Mouse (Mus musculus): ENCODE results near the gene Rnf225. TPM values are rescaled to one million over a fixed set of nuclear protein-coding genes. Genes with fewer than 3 reads are reported as not detected.
"Not testable (repeated sequence)": the region's sequence is repeated elsewhere in the genome, so short reads cannot be mapped to it uniquely, and the experiment has no call there.

Gene Rnf225
- polyA plus RNA-seq, 2 experiments = 0.09 to 0.55 TPM

GRCm38 (mm10) chr7:12903623-12904022 is 23.6 kb upstream of the Rnf225 start:
- ATAC-seq (ENCODE audit: insufficient read depth) = peak; percentile 19

GRCm38 (mm10) chr7:12905146-12905545 is 22.1 kb upstream of the Rnf225 start:
- ATAC-seq (ENCODE audit: insufficient read depth) (no peak), DNase-seq (ENCODE audit: low read depth in 3 of 3, low spot score in 3 of 3) (no peak)
- TF ChIP-seq EP300 (IDR thresholded peaks at IDR 0.05; ENCODE audit: low read depth) (no peak), CTCF (IDR thresholded peaks at IDR 0.05; ENCODE audit: low read depth) (no peak)
- WGBS (ENCODE audit: insufficient replicate concordance) = 86% methylated on average over 1 of the region's 1 CpGs
- no peak overlapping the region for H3K9ac ChIP-seq (replicated peaks)
- peaks cover 16% of the 10 kb centered on the region for H3K36me3 ChIP-seq (replicated peaks; ENCODE audit: control insufficient read depth, insufficient read depth, low read depth)
- H3K27me3 ChIP-seq (ENCODE audit: control insufficient read depth, insufficient read depth, low read length) = no peaks in the 10 kb centered on the region
- no peaks in the 10 kb centered on the region for H3K9me3 ChIP-seq (ENCODE audit: control insufficient read depth, low read length)
- no peak overlapping the region for H3K4me2 ChIP-seq (ENCODE audit: low read depth)
- H3K4me3 ChIP-seq (ENCODE audit: insufficient read depth in 1 of 2, low read depth in 2 of 2, low read length in 2 of 2) = no peak overlapping the region
- peaks cover 5 to 6% of the 10 kb centered on the region in 2 experiments; a peak in 3 of 4 replicates for H3K4me1 ChIP-seq (replicated peaks; ENCODE audit: control insufficient read depth in 2 of 2, insufficient read depth in 2 of 2, low read length in 1 of 2)
- H3K27ac ChIP-seq = no peak overlapping the region

More at GRCm38 (mm10) chr7:12903623-12904022, 23.6 kb upstream of the Rnf225 start:
- 40% methylated on average over 10 of the region's 10 CpGs for WGBS (ENCODE audit: insufficient replicate concordance)
- peaks cover 0 to 3% of the 10 kb centered on the region in 2 experiments; a peak in 2 of 4 replicates for H3K4me1 ChIP-seq (replicated peaks; ENCODE audit: control insufficient read depth in 2 of 2, insufficient read depth in 2 of 2, low read length in 1 of 2)
- peak overlapping the region; percentile 27; the same call in 1 of the 2 replicates for H3K9ac ChIP-seq (replicated peaks)
- no peak overlapping the region for H3K27ac ChIP-seq
- no peaks in the 10 kb centered on the region for H3K9me3 ChIP-seq (ENCODE audit: control insufficient read depth, low read length)
- peak overlapping the region in 1 of 2 experiments; percentile 4; a peak in 1 of 4 replicates for H3K4me3 ChIP-seq (ENCODE audit: insufficient read depth in 1 of 2, low read depth in 2 of 2, low read length in 2 of 2)
- DNase-seq (ENCODE audit: low read depth in 3 of 3, low spot score in 3 of 3) = no peak
- no peaks in the 10 kb centered on the region for H3K27me3 ChIP-seq (ENCODE audit: control insufficient read depth, insufficient read depth, low read length)
- no peak overlapping the region; the same call in 1 of the 2 replicates for H3K4me2 ChIP-seq (ENCODE audit: low read depth)
- TF ChIP-seq EP300 (IDR thresholded peaks at IDR 0.05; ENCODE audit: low read depth) (no peak), CTCF (IDR thresholded peaks at IDR 0.05; ENCODE audit: low read depth) (no peak)
- H3K36me3 ChIP-seq (replicated peaks; ENCODE audit: control insufficient read depth, insufficient read depth, low read depth) = peaks cover 16% of the 10 kb centered on the region

GRCm38 (mm10) chr7:12909498-12909962 is 17.7 kb upstream of the Rnf225 start:
- Histone ChIP-seq H3K36me3 (replicated peaks; ENCODE audit: control insufficient read depth, insufficient read depth, low read depth) (peaks cover 16% of the 10 kb centered on the region), H3K27ac (peak overlapping the region; percentile 88), H3K9ac (replicated peaks) (peak overlapping the region; percentile 70), H3K4me3 (ENCODE audit: insufficient read depth in 1 of 2, low read depth in 2 of 2, low read length in 2 of 2) (peak overlapping the region; percentile 68 to 94), H3K27me3 (ENCODE audit: control insufficient read depth, insufficient read depth, low read length) (no peaks in the 10 kb centered on the region), H3K4me1 (replicated peaks; ENCODE audit: control insufficient read depth in 2 of 2, insufficient read depth in 2 of 2, low read length in 1 of 2) (peaks cover 5 to 9% of the 10 kb centered on the region in 2 experiments; a peak in 3 of 4 replicates), H3K9me3 (ENCODE audit: control insufficient read depth, low read length) (no peaks in the 10 kb centered on the region), H3K4me2 (ENCODE audit: low read depth) (peak overlapping the region; percentile 92)
- DNase-seq (ENCODE audit: low read depth in 3 of 3, low spot score in 3 of 3) = peak in 1 of 3 experiments; percentile 85
- ATAC-seq (ENCODE audit: insufficient read depth) = peak; percentile 54
- WGBS (ENCODE audit: insufficient replicate concordance) = 19% methylated on average over 7 of the region's 7 CpGs
- no peak for TF ChIP-seq EP300 (IDR thresholded peaks at IDR 0.05; ENCODE audit: low read depth)
- TF ChIP-seq CTCF (IDR thresholded peaks at IDR 0.05; ENCODE audit: low read depth) = peak; percentile 93

GRCm38 (mm10) chr7:12910181-12910668 is 17.0 kb upstream of the Rnf225 start:
- peaks cover 5 to 9% of the 10 kb centered on the region in 2 experiments; a peak in 3 of 4 replicates for H3K4me1 ChIP-seq (replicated peaks; ENCODE audit: control insufficient read depth in 2 of 2, insufficient read depth in 2 of 2, low read length in 1 of 2)
- H3K36me3 ChIP-seq (replicated peaks; ENCODE audit: control insufficient read depth, insufficient read depth, low read depth) = peaks cover 16% of the 10 kb centered on the region
- peak; percentile 58 to 70 (median 60) for DNase-seq (ENCODE audit: low read depth in 3 of 3, low spot score in 3 of 3)
- no peaks in the 10 kb centered on the region for H3K27me3 ChIP-seq (ENCODE audit: control insufficient read depth, insufficient read depth, low read length)
- peak overlapping the region; percentile 68 to 94 for H3K4me3 ChIP-seq (ENCODE audit: insufficient read depth in 1 of 2, low read depth in 2 of 2, low read length in 2 of 2)
- under 1% methylated on average over 19 of the region's 19 CpGs for WGBS (ENCODE audit: insufficient replicate concordance)
- peak overlapping the region; percentile 92 for H3K4me2 ChIP-seq (ENCODE audit: low read depth)
- TF ChIP-seq CTCF (IDR thresholded peaks at IDR 0.05; ENCODE audit: low read depth) (0 out of 2 replicates have a peak, but pooled peaks have one; percentile 4), EP300 (IDR thresholded peaks at IDR 0.05; ENCODE audit: low read depth) (no peak)
- no peaks in the 10 kb centered on the region for H3K9me3 ChIP-seq (ENCODE audit: control insufficient read depth, low read length)
- peak overlapping the region; percentile 70 for H3K9ac ChIP-seq (replicated peaks)
- H3K27ac ChIP-seq = peak overlapping the region; percentile 88
- ATAC-seq (ENCODE audit: insufficient read depth) = peak; percentile 83

- H3K36me3 ChIP-seq (replicated peaks; ENCODE audit: control insufficient read depth, insufficient read depth, low read depth) = no peaks in the 10 kb centered on the region
- TF ChIP-seq CTCF (IDR thresholded peaks at IDR 0.05; ENCODE audit: low read depth) (peak; percentile 48; the same call in 1 of the 2 replicates), EP300 (IDR thresholded peaks at IDR 0.05; ENCODE audit: low read depth) (no peak)
- DNase-seq (ENCODE audit: low read depth in 3 of 3, low spot score in 3 of 3) (no peak), ATAC-seq (ENCODE audit: insufficient read depth) (no peak)
- no peak overlapping the region for H3K9ac ChIP-seq (replicated peaks)
- H3K4me3 ChIP-seq (ENCODE audit: insufficient read depth in 1 of 2, low read depth in 2 of 2, low read length in 2 of 2) = no peak overlapping the region
- peaks cover 5 to 9% of the 10 kb centered on the region in 2 experiments; a peak in 3 of 4 replicates for H3K4me1 ChIP-seq (replicated peaks; ENCODE audit: control insufficient read depth in 2 of 2, insufficient read depth in 2 of 2, low read length in 1 of 2)
- no peaks in the 10 kb centered on the region for H3K9me3 ChIP-seq (ENCODE audit: control insufficient read depth, low read length)
- H3K27me3 ChIP-seq (ENCODE audit: control insufficient read depth, insufficient read depth, low read length) = no peaks in the 10 kb centered on the region
- no peak overlapping the region for H3K4me2 ChIP-seq (ENCODE audit: low read depth)
- H3K27ac ChIP-seq = no peak overlapping the region
Observed at GRCm38 (mm10) chr7:12913556-12913955, 13.7 kb upstream of the Rnf225 start.

GRCm38 (mm10) chr7:12920495-12920894 is 6.7 kb upstream of the Rnf225 start:
- not testable (repeated sequence) for H3K9ac ChIP-seq (replicated peaks)
- WGBS (ENCODE audit: insufficient replicate concordance) = 62% methylated on average over 7 of the region's 8 CpGs

More at GRCm38 (mm10) chr7:12920495-12920894, 6.7 kb upstream of the Rnf225 start:
- not testable (repeated sequence) for H3K27me3 ChIP-seq (ENCODE audit: control insufficient read depth, insufficient read depth, low read length); H3K9me3 ChIP-seq (ENCODE audit: control insufficient read depth, low read length); ATAC-seq (ENCODE audit: insufficient read depth); DNase-seq (ENCODE audit: low read depth in 3 of 3, low spot score in 3 of 3); H3K4me3 ChIP-seq (ENCODE audit: insufficient read depth in 1 of 2, low read depth in 2 of 2, low read length in 2 of 2); H3K27ac ChIP-seq
- H3K36me3 ChIP-seq (replicated peaks; ENCODE audit: control insufficient read depth, insufficient read depth, low read depth) = peaks cover 22% of the 10 kb centered on the region
- H3K4me2 ChIP-seq (ENCODE audit: low read depth) = peak overlapping the region; percentile 81
- peaks cover 12 to 14% of the 10 kb centered on the region in 2 experiments for H3K4me1 ChIP-seq (replicated peaks; ENCODE audit: control insufficient read depth in 2 of 2, insufficient read depth in 2 of 2, low read length in 1 of 2)
